Mouse (Mus musculus): Measurements from ENCODE around the gene Atf2. TPM values are rescaled to one million over a fixed set of nuclear protein-coding genes. Genes with fewer than 3 reads are reported as not detected.

The Atf2 gene
- polyA plus RNA-seq, 1 experiment from 2014 or later = 83.1 TPM

Other genes with a start within 250 kb of the Atf2 start
- 114 and 122 TPM in 2 replicates for gene Chn1, start 117.3 kb downstream of the Atf2 start, polyA plus RNA-seq (2015; fragmentation: Nextera tagmentation; extraction: Ambion mirVana)
- gene Atp5g3, start 18.7 kb upstream of the Atf2 start, polyA plus RNA-seq (2015; fragmentation: Nextera tagmentation; extraction: Ambion mirVana) = 1,190 and 1,193 TPM in 2 replicates